Mouse (Mus musculus) embryo, embryonic 11.5 days (tissue): ENCODE data around the gene Evx1.
"Not testable (repeated sequence)": the region's sequence is repeated elsewhere in the genome, so short reads cannot be mapped to it uniquely, and the experiment has no call there.

ENCODE experiments used
- DNase-seq: peaks from one replicate; pipeline ENCODE4 v3.0.0-alpha.2; 2012; ENCODE audit warnings: low read depth, low spot score

Evx1 gene

GRCm38 (mm10) chr6:52320966-52321825, 7.9 kb downstream of the Evx1 start:
- DNase-seq, result no peak

GRCm38 (mm10) chr6:52321826-52322315, 8.6 kb downstream of the Evx1 start:
- DNase-seq, result no peak

GRCm38 (mm10) chr6:52322721-52323215, 9.5 kb downstream of the Evx1 start:
- DNase-seq, result no peak

GRCm38 (mm10) chr6:52323292-52323691, 10.0 kb downstream of the Evx1 start:
- DNase-seq, result no peak

- DNase-seq, result no peak
Observed at GRCm38 (mm10) chr6:52324061-52324460, 10.8 kb downstream of the Evx1 start.

GRCm38 (mm10) chr6:52346816-52347215, 33.5 kb downstream of the Evx1 start:
- DNase-seq, result not testable (repeated sequence)

- DNase-seq, result no peak
Observed at GRCm38 (mm10) chr6:52366021-52366420, 52.7 kb downstream of the Evx1 start.

GRCm38 (mm10) chr6:52366533-52366932, 53.2 kb downstream of the Evx1 start:
- no peak for DNase-seq

GRCm38 (mm10) chr6:52367067-52367466, 53.8 kb downstream of the Evx1 start:
- DNase-seq, result no peak
